In genomic region chr7:66108961-66109854, GRCm38 (mm10) we compare ENCODE assay signal across 8 mouse cellular contexts. TPM values are rescaled to one million over a fixed set of nuclear protein-coding genes. Genes with fewer than 3 reads are reported as not detected.
DNase-seq lines count a peak whose midpoint lies in the region; ATAC-seq lines count a peak whose summit lies in the region.

Gene Chsy1 (plus strand): TSS chr7:66109515.

- peak; percentile 92 for ATAC-seq in hindbrain, embryonic 14.5 days (ENCODE audit: low FRiP score)

- no peaks in the 10 kb centered on the region for H3K9me3 ChIP-seq in hindbrain, embryonic 14.5 days (ENCODE audit: control insufficient read depth, low read length)

- H3K36me3 ChIP-seq in hindbrain, embryonic 14.5 days (replicated peaks; ENCODE audit: control insufficient read depth, insufficient read depth) = no peaks in the 10 kb centered on the region

- peaks cover 17% of the 10 kb centered on the region for H3K4me1 ChIP-seq in hindbrain, embryonic 14.5 days (replicated peaks; ENCODE audit: control insufficient read depth, insufficient read depth, low read length)

- H3K27me3 ChIP-seq in hindbrain, embryonic 14.5 days (ENCODE audit: control insufficient read depth, insufficient read depth, low read length) = no peaks in the 10 kb centered on the region

- peak within 1 kb of the TSS; percentile 95 for H3K4me3 ChIP-seq in hindbrain, embryonic 14.5 days (replicated peaks; ENCODE audit: low read length)

- peak within 1 kb of the TSS; percentile 95 for H3K9ac ChIP-seq in hindbrain, embryonic 14.5 days

- DNase-seq in T-cell, adult 2 months (ENCODE audit: low spot score) = peak; percentile 86
- DNase-seq in cerebellum, postnatal 25 days = peak; percentile 93 to 94
- DNase-seq in frontal cortex, postnatal 25 days (ENCODE audit: low spot score in 2 of 2) = peak; percentile 82 to 88
- DNase-seq in hindbrain, embryonic 14.5 days (ENCODE audit: low spot score) = peak; percentile 92
- DNase-seq in layer of hippocampus, postnatal 36 days = peak; percentile 90 to 91
- DNase-seq in lung, postnatal 25 days (ENCODE audit: low spot score) = peak; percentile 89
- DNase-seq in retina, embryonic 14.5 days (ENCODE audit: low spot score) = peak; percentile 93
- peak; percentile 88 to 92 for DNase-seq in thymus, postnatal 36 days

- H3K27ac ChIP-seq in hindbrain, embryonic 14.5 days = peak within 1 kb of the TSS; percentile 94

- H3K4me2 ChIP-seq in hindbrain, embryonic 14.5 days (replicated peaks) = peak within 1 kb of the TSS; percentile 99

- WGBS in hindbrain, embryonic 14.5 days = under 1% methylated on average over 104 of the region's 123 CpGs

RNA-seq across cellular contexts. Expression of gene Chsy1, which starts in this region (rescaled TPM):
- polyA plus RNA-seq in hindbrain, embryonic 14.5 days (2014; fragmentation: Nextera tagmentation; extraction: Ambion mirVana) = 15.7 and 17.2 TPM in 2 replicates
- 10 to 100 TPM; 16.7 to 17.9 TPM for total RNA-seq in layer of hippocampus, postnatal 36 days (2021)

Comparison
In these comparisons a context has a peak if more than half of its experiments do, and no peak if none do; other contexts are left out.
1. Peak in every context shown above with its lines: DNase-seq, ATAC-seq, H3K4me3 ChIP-seq and H3K27ac ChIP-seq.